Mouse (Mus musculus): Measurements from ENCODE around the gene G6pc. TPM values are rescaled to one million over a fixed set of nuclear protein-coding genes. Genes with fewer than 3 reads are reported as not detected.

Gene G6pc
- polyA plus RNA-seq, 1 experiment from 2014 or later: not detected

GRCm38 (mm10) chr11:101349216-101349615 is 18.1 kb upstream of the G6pc start:
- Histone ChIP-seq H3K9ac (ENCODE audit: low read depth, low read length) (no peak overlapping the region), H3K4me2 (no peak overlapping the region), H3K27me3 (ENCODE audit: control insufficient read depth, insufficient read depth, low read length) (no peaks in the 10 kb centered on the region), H3K4me3 (ENCODE audit: low read depth, low read length) (no peak overlapping the region), H3K27ac (ENCODE audit: low read depth, low read length) (no peak overlapping the region), H3K4me1 (ENCODE audit: control insufficient read depth, insufficient read depth, low read length) (0 out of 2 replicates have a peak, but pooled peaks cover 2% of the 10 kb centered on the region), H3K36me3 (ENCODE audit: control insufficient read depth, insufficient read depth, low read length) (no peaks in the 10 kb centered on the region), H3K9me3 (replicated peaks; ENCODE audit: control insufficient read depth, low read length) (no peaks in the 10 kb centered on the region)
- ATAC-seq (replicated peaks; ENCODE audit: insufficient number of reproducible peaks, low FRiP score, low TSS enrichment): no peak
- WGBS (ENCODE audit: insufficient replicate concordance): 52% methylated on average over 3 of the region's 3 CpGs

DNA sequence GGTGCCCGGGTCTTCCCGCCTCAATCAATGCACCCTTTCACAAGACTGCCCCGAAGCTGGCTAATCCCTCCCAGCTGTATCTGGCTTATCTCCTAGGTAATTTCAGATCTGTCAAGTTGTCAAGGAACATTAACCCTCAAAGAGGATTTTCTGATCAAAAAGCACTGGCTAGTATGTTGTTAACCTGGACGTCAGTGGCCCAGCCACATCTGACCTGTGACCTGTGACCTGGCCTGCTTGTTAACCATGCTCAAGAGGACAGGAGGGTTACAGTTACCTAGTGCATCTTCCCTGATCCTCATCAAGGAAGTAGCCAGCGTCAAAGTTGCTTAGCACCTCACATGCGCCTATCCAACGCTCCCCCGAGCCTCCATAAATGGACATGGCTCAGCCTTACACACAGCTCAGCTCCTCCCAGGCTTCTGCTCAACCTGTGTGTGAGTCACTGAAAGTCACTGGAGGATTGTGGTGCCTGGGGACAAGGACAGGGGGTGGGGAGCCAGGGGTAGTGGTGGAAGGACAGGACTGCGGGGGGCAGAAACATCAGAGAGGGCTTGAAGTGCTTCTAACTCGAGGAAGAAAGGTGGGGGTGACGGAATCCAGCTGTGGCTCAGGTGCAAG is 16.2 kb upstream of the G6pc start:
- H3K4me3 ChIP-seq (ENCODE audit: low read depth, low read length): no peak overlapping the region
- 57% methylated on average over 11 of the region's 11 CpGs for WGBS (ENCODE audit: insufficient replicate concordance)
- no peaks in the 10 kb centered on the region for H3K9me3 ChIP-seq (replicated peaks; ENCODE audit: control insufficient read depth, low read length)
- H3K27me3 ChIP-seq (ENCODE audit: control insufficient read depth, insufficient read depth, low read length): no peaks in the 10 kb centered on the region
- no peak overlapping the region for H3K27ac ChIP-seq (ENCODE audit: low read depth, low read length)
- no peaks in the 10 kb centered on the region for H3K36me3 ChIP-seq (ENCODE audit: control insufficient read depth, insufficient read depth, low read length)
- 0 out of 2 replicates have a peak, but pooled peaks cover 2% of the 10 kb centered on the region for H3K4me1 ChIP-seq (ENCODE audit: control insufficient read depth, insufficient read depth, low read length)
- H3K9ac ChIP-seq (ENCODE audit: low read depth, low read length): no peak overlapping the region
- H3K4me2 ChIP-seq: no peak overlapping the region
- no peak for ATAC-seq (replicated peaks; ENCODE audit: insufficient number of reproducible peaks, low FRiP score, low TSS enrichment)

DNA sequence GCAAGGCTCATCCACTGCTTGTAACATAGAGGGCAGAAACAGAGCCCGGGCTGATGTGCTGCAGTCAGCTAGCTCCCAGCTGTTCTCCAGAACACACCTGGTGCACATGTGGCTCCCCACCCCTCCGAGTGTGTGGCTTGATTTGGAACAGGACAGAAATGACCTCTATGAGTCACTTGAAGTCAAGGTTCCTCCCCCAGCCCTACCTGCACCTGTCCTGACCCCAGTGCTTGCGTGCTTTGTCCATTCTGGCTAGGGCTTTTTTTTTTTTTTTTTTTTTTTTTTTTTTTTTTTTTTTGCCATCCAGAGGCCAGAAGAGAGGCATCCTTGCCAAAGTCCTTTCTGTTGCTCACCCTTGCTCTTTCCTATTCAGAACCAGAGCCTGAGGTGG is 15.6 kb upstream of the G6pc start:
- Histone ChIP-seq H3K9me3 (replicated peaks; ENCODE audit: control insufficient read depth, low read length) (no peaks in the 10 kb centered on the region), H3K27me3 (ENCODE audit: control insufficient read depth, insufficient read depth, low read length) (no peaks in the 10 kb centered on the region), H3K4me1 (ENCODE audit: control insufficient read depth, insufficient read depth, low read length) (0 out of 2 replicates have a peak, but pooled peaks cover 2% of the 10 kb centered on the region), H3K4me3 (ENCODE audit: low read depth, low read length) (no peak overlapping the region), H3K4me2 (no peak overlapping the region), H3K36me3 (ENCODE audit: control insufficient read depth, insufficient read depth, low read length) (no peaks in the 10 kb centered on the region), H3K27ac (ENCODE audit: low read depth, low read length) (no peak overlapping the region), H3K9ac (ENCODE audit: low read depth, low read length) (no peak overlapping the region)
- 66% methylated on average over 3 of the region's 3 CpGs for WGBS (ENCODE audit: insufficient replicate concordance)
- no peak for ATAC-seq (replicated peaks; ENCODE audit: insufficient number of reproducible peaks, low FRiP score, low TSS enrichment)

GRCm38 (mm10) chr11:101353436-101353835 is 13.9 kb upstream of the G6pc start:
- Histone ChIP-seq H3K27me3 (ENCODE audit: control insufficient read depth, insufficient read depth, low read length) (no peaks in the 10 kb centered on the region), H3K4me2 (no peak overlapping the region), H3K9ac (ENCODE audit: low read depth, low read length) (no peak overlapping the region), H3K4me3 (ENCODE audit: low read depth, low read length) (no peak overlapping the region), H3K9me3 (replicated peaks; ENCODE audit: control insufficient read depth, low read length) (no peaks in the 10 kb centered on the region), H3K27ac (ENCODE audit: low read depth, low read length) (no peak overlapping the region), H3K36me3 (ENCODE audit: control insufficient read depth, insufficient read depth, low read length) (no peaks in the 10 kb centered on the region), H3K4me1 (ENCODE audit: control insufficient read depth, insufficient read depth, low read length) (0 out of 2 replicates have a peak, but pooled peaks cover 2% of the 10 kb centered on the region)
- ATAC-seq (replicated peaks; ENCODE audit: insufficient number of reproducible peaks, low FRiP score, low TSS enrichment): no peak
- WGBS (ENCODE audit: insufficient replicate concordance): 82% methylated on average over 12 of the region's 12 CpGs

DNA sequence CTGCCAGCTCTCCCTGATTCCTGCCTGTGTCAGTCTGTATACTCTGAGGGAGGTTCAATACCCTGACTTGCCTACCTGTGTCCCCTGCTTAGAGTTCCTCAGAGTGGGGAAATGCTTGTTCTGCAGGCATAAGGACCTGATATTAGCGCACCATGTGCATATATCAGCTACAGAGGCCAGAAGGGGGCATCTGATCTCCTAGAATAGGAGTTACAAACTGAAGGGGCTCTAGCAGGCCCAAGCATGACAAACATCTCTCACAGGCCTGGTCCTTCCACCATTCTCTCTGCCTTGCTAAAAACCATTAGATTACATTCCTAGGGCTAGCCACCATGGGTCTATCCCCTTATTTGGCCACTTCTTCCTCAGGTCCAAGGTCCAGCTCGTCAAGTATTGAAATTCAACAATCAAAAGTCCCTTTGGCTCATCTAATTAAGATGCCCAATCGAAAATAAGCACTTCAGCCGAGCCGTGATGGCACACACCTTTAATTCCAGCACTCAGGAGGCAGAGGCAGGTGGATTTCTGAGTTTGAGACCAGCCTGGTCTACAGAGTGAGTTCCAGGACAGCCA is 12.8 kb upstream of the G6pc start:
- H3K36me3 ChIP-seq (ENCODE audit: control insufficient read depth, insufficient read depth, low read length): no peaks in the 10 kb centered on the region
- H3K4me1 ChIP-seq (ENCODE audit: control insufficient read depth, insufficient read depth, low read length): no peaks in the 10 kb centered on the region
- no peaks in the 10 kb centered on the region for H3K9me3 ChIP-seq (replicated peaks; ENCODE audit: control insufficient read depth, low read length)
- no peak overlapping the region for H3K4me3 ChIP-seq (ENCODE audit: low read depth, low read length)
- no peak for ATAC-seq (replicated peaks; ENCODE audit: insufficient number of reproducible peaks, low FRiP score, low TSS enrichment)
- WGBS (ENCODE audit: insufficient replicate concordance): 79% methylated on average over 5 of the region's 5 CpGs
- no peaks in the 10 kb centered on the region for H3K27me3 ChIP-seq (ENCODE audit: control insufficient read depth, insufficient read depth, low read length)
- no peak overlapping the region for H3K4me2 ChIP-seq
- H3K27ac ChIP-seq (ENCODE audit: low read depth, low read length): no peak overlapping the region
- no peak overlapping the region for H3K9ac ChIP-seq (ENCODE audit: low read depth, low read length)

DNA sequence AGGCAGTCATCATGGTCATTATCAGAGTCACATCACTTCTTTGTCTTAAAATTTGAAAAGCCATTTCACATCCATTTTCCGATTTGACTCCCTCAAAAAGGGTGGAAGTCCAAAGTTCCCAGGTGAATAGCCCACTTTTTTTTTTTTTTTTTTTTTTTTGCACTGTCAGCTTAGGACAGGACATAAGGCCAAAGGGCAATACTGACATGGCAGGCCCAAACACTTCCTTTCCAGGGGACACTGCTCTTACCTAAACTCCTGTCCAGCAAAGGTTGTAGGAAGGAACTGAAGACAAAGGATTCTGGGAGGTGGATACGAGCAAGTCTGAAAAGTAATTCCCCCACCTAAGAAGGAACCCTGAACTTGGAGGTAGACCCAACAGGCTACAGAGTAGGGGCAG is 11.4 kb upstream of the G6pc start:
- Histone ChIP-seq H3K9ac (ENCODE audit: low read depth, low read length) (no peak overlapping the region), H3K4me1 (ENCODE audit: control insufficient read depth, insufficient read depth, low read length) (peaks cover 10% of the 10 kb centered on the region), H3K9me3 (replicated peaks; ENCODE audit: control insufficient read depth, low read length) (no peaks in the 10 kb centered on the region), H3K36me3 (ENCODE audit: control insufficient read depth, insufficient read depth, low read length) (no peaks in the 10 kb centered on the region), H3K4me2 (no peak overlapping the region), H3K27me3 (ENCODE audit: control insufficient read depth, insufficient read depth, low read length) (no peaks in the 10 kb centered on the region), H3K4me3 (ENCODE audit: low read depth, low read length) (no peak overlapping the region), H3K27ac (ENCODE audit: low read depth, low read length) (no peak overlapping the region)
- WGBS (ENCODE audit: insufficient replicate concordance): 86% methylated on average over 2 of the region's 2 CpGs
- ATAC-seq (replicated peaks; ENCODE audit: insufficient number of reproducible peaks, low FRiP score, low TSS enrichment): no peak

DNA sequence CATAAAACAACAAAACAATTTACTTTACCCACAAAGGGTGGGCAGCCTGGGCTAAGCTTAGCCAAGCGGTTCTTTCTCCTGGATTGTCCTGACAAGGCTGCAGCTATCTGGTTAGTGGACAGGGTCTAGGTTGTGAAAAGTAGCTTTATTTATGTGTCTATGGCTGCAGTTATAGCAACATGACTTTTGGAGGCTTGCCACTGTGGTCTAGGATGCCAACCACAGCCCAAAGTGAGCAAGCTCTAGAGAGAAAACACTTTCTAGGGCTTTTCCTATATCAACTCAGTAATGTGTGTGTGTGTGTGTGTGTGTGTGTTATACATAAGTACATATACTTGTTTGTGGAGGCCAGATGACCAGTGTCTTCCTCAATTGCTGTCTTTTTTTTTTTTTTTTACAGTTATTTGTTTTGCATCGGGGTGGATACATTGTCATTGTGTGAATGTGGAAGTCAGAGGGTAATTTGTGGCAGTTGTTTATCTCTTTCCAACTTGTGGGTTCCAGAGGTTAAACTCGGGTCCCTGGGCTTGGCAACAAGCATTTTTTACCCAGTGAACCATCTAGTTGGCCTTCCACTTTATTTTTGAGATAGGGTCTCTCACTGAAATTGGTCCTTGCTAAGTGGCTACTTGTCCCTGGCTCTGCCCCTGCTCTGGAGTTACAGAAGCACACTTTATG is 9.7 kb upstream of the G6pc start:
- H3K27me3 ChIP-seq (ENCODE audit: control insufficient read depth, insufficient read depth, low read length): no peaks in the 10 kb centered on the region
- H3K27ac ChIP-seq (ENCODE audit: low read depth, low read length): no peak overlapping the region
- peaks cover 10% of the 10 kb centered on the region for H3K4me1 ChIP-seq (ENCODE audit: control insufficient read depth, insufficient read depth, low read length)
- ATAC-seq (replicated peaks; ENCODE audit: insufficient number of reproducible peaks, low FRiP score, low TSS enrichment): no peak
- 74% methylated on average over 3 of the region's 3 CpGs for WGBS (ENCODE audit: insufficient replicate concordance)
- no peak overlapping the region for H3K4me2 ChIP-seq
- no peak overlapping the region for H3K4me3 ChIP-seq (ENCODE audit: low read depth, low read length)
- no peaks in the 10 kb centered on the region for H3K9me3 ChIP-seq (replicated peaks; ENCODE audit: control insufficient read depth, low read length)
- H3K36me3 ChIP-seq (ENCODE audit: control insufficient read depth, insufficient read depth, low read length): no peaks in the 10 kb centered on the region
- no peak overlapping the region for H3K9ac ChIP-seq (ENCODE audit: low read depth, low read length)

GRCm38 (mm10) chr11:101359776-101360175 is 7.6 kb upstream of the G6pc start:
- Histone ChIP-seq H3K9me3 (replicated peaks; ENCODE audit: control insufficient read depth, low read length) (no peaks in the 10 kb centered on the region), H3K9ac (ENCODE audit: low read depth, low read length) (0 out of 2 replicates have a peak overlapping the region, but pooled peaks have one; percentile 16), H3K36me3 (ENCODE audit: control insufficient read depth, insufficient read depth, low read length) (no peaks in the 10 kb centered on the region), H3K4me3 (ENCODE audit: low read depth, low read length) (no peak overlapping the region), H3K4me2 (no peak overlapping the region), H3K27me3 (ENCODE audit: control insufficient read depth, insufficient read depth, low read length) (no peaks in the 10 kb centered on the region), H3K4me1 (ENCODE audit: control insufficient read depth, insufficient read depth, low read length) (peaks cover 10% of the 10 kb centered on the region), H3K27ac (ENCODE audit: low read depth, low read length) (peak overlapping the region; percentile 64)
- WGBS (ENCODE audit: insufficient replicate concordance): 57% methylated on average over 9 of the region's 9 CpGs
- no peak for ATAC-seq (replicated peaks; ENCODE audit: insufficient number of reproducible peaks, low FRiP score, low TSS enrichment)
